Mouse (Mus musculus) kidney, embryonic 14.5 days (tissue): ENCODE data around the gene Sec22c. TPM values are rescaled to one million over a fixed set of nuclear protein-coding genes. Genes with fewer than 3 reads are reported as not detected.

Experiments used
- ATAC-seq: fragments of 200-750 bp; cut with Nextera tagmentation; 2 replicates; pipeline ENCODE4 v1.8.0; 2017; ENCODE audit warnings: moderate number of reproducible peaks, mild to moderate bottlenecking, moderate TSS enrichment, moderate library complexity; ENCODE audit not compliant: low FRiP score, low TSS enrichment
- H3K27ac ChIP-seq: fragments of 300-500 bp; sonication (generic); 2 replicates; pipeline ENCODE4 v1.5.1; 2014; ENCODE audit warnings: low read depth, mild to moderate bottlenecking, low read length, moderate library complexity, mixed read lengths
- H3K27me3 ChIP-seq: fragments of 300-500 bp; sonication (generic); 2 replicates; pipeline ENCODE4 v1.6.1; 2014; ENCODE audit warnings: mild to moderate bottlenecking, low read length; ENCODE audit not compliant: control insufficient read depth, insufficient read depth
- H3K36me3 ChIP-seq: fragments of 300-500 bp; sonication (generic); 2 replicates; pipeline ENCODE4 v1.6.1; 2014; ENCODE audit warnings: low read length, mixed read lengths; ENCODE audit not compliant: control insufficient read depth, insufficient read depth
- H3K4me1 ChIP-seq: fragments of 300-500 bp; sonication (generic); 2 replicates; pipeline ENCODE4 v1.6.1; 2014; ENCODE audit warnings: low read length, mixed read lengths; ENCODE audit not compliant: control insufficient read depth, insufficient read depth
- H3K4me2 ChIP-seq: fragments of 300-500 bp; sonication (generic); replicated peaks from 2 replicates; pipeline ENCODE4 v1.6.1; 2014; ENCODE audit warnings: low read depth, mild to moderate bottlenecking, low read length
- H3K4me3 ChIP-seq: fragments of 300-500 bp; sonication (generic); 2 replicates; pipeline ENCODE4 v1.5.1; 2014; ENCODE audit warnings: mild to moderate bottlenecking, low read length
- H3K9ac ChIP-seq: fragments of 300-500 bp; sonication (generic); 2 replicates; pipeline ENCODE4 v1.6.1; 2014; ENCODE audit warnings: low read depth, mild to moderate bottlenecking, low read length, moderate library complexity
- H3K9me3 ChIP-seq: fragments of 300-500 bp; sonication (generic); 2 replicates; pipeline ENCODE4 v1.6.1; 2016; ENCODE audit warnings: low read length; ENCODE audit not compliant: control insufficient read depth
- WGBS: fragments of 180-500 bp; shearing (Covaris S2); extraction: QIAGEN DNeasy Blood & Tissue Kit; methylation state at CpG from one replicate; pipeline ENCODE4 v1.1.7; 2014; 5-methylcytosine and 5-hydroxymethylcytosine counted together
- polyA plus RNA-seq: library from polyadenylated mRNA; unstranded; fragments of >200 nt; fragmentation: Nextera tagmentation; extraction: Ambion mirVana; gene quantifications from 2 replicates; pipeline ENCODE4 v1.2.1, GENCODE M21; 2014

Sec22c gene
- polyA plus RNA-seq: 5.8 and 12.0 TPM in 2 replicates

DNA sequence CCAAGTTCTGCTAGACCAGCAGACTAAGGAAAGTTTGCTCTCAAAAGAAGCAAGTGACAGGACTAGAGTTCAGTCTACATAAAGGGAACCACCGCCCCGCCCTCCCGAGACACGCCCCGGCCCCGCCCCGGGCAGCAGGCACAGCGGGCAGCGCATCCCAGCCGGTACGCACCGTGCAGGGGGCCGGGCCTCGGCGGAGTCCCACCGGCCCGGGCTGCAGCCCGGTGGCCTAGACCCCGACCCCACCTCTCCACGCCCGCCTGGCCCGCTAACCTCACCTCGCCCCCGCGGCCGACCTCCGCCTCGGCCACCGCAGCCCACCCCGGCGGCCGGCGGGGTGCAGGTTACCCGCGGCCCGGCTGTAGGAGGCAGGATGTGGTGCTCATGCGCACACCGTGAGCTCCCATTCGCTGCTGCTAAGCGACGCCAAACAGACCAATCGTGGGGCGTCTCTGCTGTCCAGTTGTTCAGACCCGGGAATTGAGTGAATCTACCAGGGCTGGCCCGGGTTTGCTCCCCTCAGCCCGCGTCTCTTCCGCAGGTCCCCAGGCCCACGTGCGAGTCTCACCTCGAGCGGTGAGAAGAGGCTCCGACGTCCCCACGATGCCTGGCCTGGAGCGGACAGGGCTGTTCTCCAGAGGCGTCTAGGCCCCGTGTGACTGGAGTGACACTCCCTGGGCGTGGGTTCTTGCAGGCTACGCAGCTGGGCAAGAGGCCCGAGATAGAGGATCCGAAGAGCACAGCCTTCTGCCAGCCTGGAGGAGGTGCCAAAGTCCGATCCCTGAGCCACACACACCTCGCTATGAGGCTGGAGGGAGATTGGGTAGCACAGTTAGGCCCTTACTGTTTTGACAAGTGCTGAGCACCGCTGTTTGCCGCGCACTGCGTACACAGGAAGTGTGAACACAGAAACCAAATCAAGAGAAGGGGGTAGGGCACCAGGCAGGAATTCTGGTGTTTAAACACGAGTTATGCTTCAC lies at the start of gene Sec22c:
Gene Sec22c, minus strand, starts transcription at position 845 of the 980 bp plus-strand sequence.
- 2% methylated on average over 69 of the region's 69 CpGs for WGBS
- peak; percentile 97 for ATAC-seq

GRCm38 (mm10) chr9:121754624-121755023 lies 49.3 kb upstream of the Sec22c start:
- Histone ChIP-seq H3K9me3 (no peaks in the 10 kb centered on the region), H3K4me2 (no peak overlapping the region), H3K4me3 (no peak overlapping the region), H3K4me1 (peaks cover 17% of the 10 kb centered on the region; the same call in 1 of the 2 replicates), H3K9ac (no peak overlapping the region), H3K27me3 (no peaks in the 10 kb centered on the region), H3K36me3 (peaks cover 68% of the 10 kb centered on the region), H3K27ac (no peak overlapping the region)
- 93% methylated on average over 3 of the region's 3 CpGs for WGBS
- no peak for ATAC-seq

More for the DNA sequence above, at the start of gene Sec22c:
- peak within 1 kb of the TSS; percentile 72 for H3K9ac ChIP-seq
- peak within 1 kb of the TSS; percentile 82 for H3K4me3 ChIP-seq
- peak within 1 kb of the TSS; percentile 95 for H3K4me2 ChIP-seq
- H3K9me3 ChIP-seq: no peaks in the 10 kb centered on the region
- H3K4me1 ChIP-seq: peaks cover 27% of the 10 kb centered on the region
- H3K27me3 ChIP-seq: no peaks in the 10 kb centered on the region
- no peaks in the 10 kb centered on the region for H3K36me3 ChIP-seq
- H3K27ac ChIP-seq: peak within 1 kb of the TSS; percentile 80

DNA sequence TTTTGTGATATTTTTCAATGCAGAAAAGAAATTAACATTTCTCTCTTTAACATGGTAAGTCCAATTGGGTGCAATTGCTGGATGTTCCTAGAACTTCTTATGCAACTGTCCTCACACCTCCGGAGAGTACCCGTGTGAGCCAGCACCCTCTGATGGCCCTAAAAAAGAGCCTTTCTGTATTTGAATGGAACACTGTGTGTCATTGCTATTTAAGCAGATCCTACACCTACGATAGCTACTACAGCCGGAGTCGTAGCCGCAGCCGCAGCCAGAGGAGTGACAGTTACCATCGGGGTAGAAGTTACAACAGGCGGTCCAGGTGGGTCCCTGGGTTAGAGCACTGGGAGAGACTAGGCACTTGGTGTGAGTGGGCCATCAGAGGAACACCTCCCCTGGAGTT lies 47.5 kb upstream of the Sec22c start:
- H3K9me3 ChIP-seq: no peaks in the 10 kb centered on the region
- H3K9ac ChIP-seq: no peak overlapping the region
- H3K27ac ChIP-seq: no peak overlapping the region
- no peak overlapping the region for H3K4me2 ChIP-seq
- ATAC-seq: no peak
- H3K36me3 ChIP-seq: peaks cover 86% of the 10 kb centered on the region
- peaks cover 4% of the 10 kb centered on the region; the same call in 1 of the 2 replicates for H3K4me1 ChIP-seq
- no peak overlapping the region for H3K4me3 ChIP-seq
- 96% methylated on average over 9 of the region's 9 CpGs for WGBS
- H3K27me3 ChIP-seq: no peaks in the 10 kb centered on the region

DNA sequence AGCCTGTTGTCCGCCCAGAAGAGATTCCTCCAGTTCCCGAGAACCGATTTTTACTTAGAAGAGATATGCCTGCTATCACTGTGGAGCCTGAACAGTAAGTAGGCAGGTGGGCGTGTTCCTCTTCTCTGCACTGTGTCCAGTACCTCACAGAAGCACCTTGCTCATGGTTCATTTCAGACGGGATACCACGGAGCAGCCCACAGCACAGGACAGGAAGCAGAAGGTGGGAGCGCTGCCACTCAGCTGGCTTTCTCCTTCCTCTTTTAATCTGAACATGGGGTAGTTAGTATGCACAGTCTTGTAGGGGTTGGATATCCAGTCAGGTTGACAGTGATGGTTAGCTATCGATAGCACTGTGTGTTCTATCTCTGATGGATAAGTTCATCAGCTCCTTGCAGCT lies 38.8 kb upstream of the Sec22c start:
- Histone ChIP-seq H3K9me3 (no peaks in the 10 kb centered on the region), H3K9ac (no peak overlapping the region), H3K36me3 (peaks cover 88% of the 10 kb centered on the region), H3K4me1 (no peaks in the 10 kb centered on the region), H3K27ac (no peak overlapping the region), H3K4me2 (no peak overlapping the region), H3K4me3 (no peak overlapping the region), H3K27me3 (no peaks in the 10 kb centered on the region)
- no peak for ATAC-seq
- WGBS: 93% methylated on average over 8 of the region's 8 CpGs

- H3K4me2 ChIP-seq: no peak overlapping the region
- H3K36me3 ChIP-seq: peaks cover 73% of the 10 kb centered on the region
- 92% methylated on average over 3 of the region's 3 CpGs for WGBS
- no peaks in the 10 kb centered on the region for H3K27me3 ChIP-seq
- H3K4me3 ChIP-seq: no peak overlapping the region
- H3K9me3 ChIP-seq: no peaks in the 10 kb centered on the region
- no peaks in the 10 kb centered on the region for H3K4me1 ChIP-seq
- no peak overlapping the region for H3K9ac ChIP-seq
- no peak overlapping the region for H3K27ac ChIP-seq
- ATAC-seq: no peak
These were observed 35.9 kb upstream of the Sec22c start for GRCm38 (mm10) chr9:121741168-121741567.

GRCm38 (mm10) chr9:121740490-121740889 lies 35.2 kb upstream of the Sec22c start:
- no peaks in the 10 kb centered on the region for H3K9me3 ChIP-seq
- 85% methylated on average over 6 of the region's 6 CpGs for WGBS
- no peak overlapping the region for H3K27ac ChIP-seq
- H3K9ac ChIP-seq: no peak overlapping the region
- no peak for ATAC-seq
- H3K27me3 ChIP-seq: no peaks in the 10 kb centered on the region
- H3K4me1 ChIP-seq: no peaks in the 10 kb centered on the region
- no peak overlapping the region for H3K4me2 ChIP-seq
- no peak overlapping the region for H3K4me3 ChIP-seq
- peaks cover 72% of the 10 kb centered on the region for H3K36me3 ChIP-seq

DNA sequence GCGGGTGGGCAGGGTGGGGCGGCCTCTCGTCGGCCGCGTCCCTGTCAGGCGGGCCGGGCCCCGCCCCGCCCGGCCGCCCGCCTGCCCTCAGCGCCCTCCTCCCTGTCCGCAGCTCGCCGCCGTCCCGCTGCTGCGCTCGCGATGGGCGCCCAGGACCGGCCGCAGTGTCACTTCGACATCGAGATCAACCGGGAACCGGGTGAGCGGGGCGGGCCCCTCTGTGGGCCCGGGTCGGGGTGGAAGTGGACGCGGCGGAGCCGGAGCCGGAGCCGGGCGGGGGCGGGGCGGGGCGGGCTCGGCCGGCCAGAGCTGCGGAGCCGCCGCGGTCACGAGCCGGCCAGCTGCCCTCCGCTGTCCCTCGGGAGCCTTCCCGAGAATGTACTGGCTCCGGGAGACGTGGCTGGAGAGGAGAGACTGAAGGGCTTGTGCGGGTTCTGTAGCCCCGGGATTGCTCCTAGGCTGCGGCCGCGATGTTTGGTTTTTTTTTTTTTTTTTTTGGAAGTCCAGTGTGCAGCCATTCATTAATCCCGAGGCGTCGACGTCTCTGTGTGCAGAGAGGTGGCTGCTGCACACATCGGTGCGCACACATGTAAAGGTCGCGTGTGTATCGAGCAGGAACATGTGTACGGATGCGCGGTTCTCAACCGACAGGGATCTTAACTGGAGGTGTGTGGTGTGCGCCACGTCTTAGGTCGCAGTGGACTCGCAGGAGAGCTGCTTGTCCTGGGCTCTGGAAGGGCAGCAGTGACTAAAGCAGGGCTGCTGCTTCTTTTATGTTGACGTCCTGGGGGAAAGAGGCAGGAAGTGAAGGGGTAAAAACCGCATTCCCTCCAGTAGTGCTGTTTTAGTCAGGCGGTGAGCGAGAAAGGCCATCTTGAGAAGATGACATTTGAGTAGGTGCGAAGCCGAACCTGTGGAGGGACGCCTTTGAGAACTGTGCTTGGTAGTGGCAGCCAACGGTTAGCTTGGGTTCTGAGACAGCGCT lies 14.3 kb upstream of the Sec22c start:
- no peaks in the 10 kb centered on the region for H3K27me3 ChIP-seq
- peak overlapping the region; percentile 95 for H3K27ac ChIP-seq
- H3K9me3 ChIP-seq: no peaks in the 10 kb centered on the region
- no peaks in the 10 kb centered on the region for H3K36me3 ChIP-seq
- WGBS: under 1% methylated on average over 60 of the region's 87 CpGs
- peak; percentile 71 for ATAC-seq
- peak overlapping the region; percentile 91 for H3K4me2 ChIP-seq
- peak overlapping the region; percentile 98 for H3K9ac ChIP-seq
- peak overlapping the region; percentile 93 for H3K4me3 ChIP-seq
- peaks cover 4% of the 10 kb centered on the region; the same call in 1 of the 2 replicates for H3K4me1 ChIP-seq

DNA sequence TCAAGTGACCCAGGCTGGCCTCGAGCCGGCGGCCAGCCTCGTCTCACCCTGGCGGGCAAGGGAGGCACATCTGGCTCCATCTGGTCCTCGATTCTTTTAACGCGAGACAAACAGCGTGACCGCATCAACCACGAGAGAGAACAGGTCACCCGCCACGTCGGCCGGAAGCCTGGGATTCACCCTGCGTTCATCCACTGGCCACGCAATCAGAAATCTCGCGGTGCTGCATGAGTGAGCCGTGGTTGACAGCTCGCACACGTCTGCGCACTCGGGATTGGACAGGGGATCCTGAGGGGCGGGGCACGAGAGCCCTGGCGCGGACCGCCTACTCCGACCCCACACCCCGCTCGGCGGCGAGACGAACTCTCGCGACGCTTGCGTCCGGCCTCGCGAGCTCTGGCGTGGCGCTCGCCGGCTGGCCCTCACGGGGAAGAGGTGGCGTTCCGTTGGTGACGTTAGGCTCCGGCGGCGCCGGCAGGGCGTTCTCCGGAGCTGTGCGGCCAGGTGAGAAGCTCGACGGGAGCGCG lies 13.6 kb upstream of the Sec22c start, which contains the start of gene Nktr:
Gene Nktr, plus strand, starts transcription at position 378 of the 527 bp plus-strand sequence.
- peak within 1 kb of the TSS; percentile 98 for H3K9ac ChIP-seq
- H3K4me2 ChIP-seq: peak within 1 kb of the TSS; percentile 91
- peak within 1 kb of the TSS; percentile 95 for H3K27ac ChIP-seq
- H3K9me3 ChIP-seq: no peaks in the 10 kb centered on the region
- H3K4me3 ChIP-seq: peak within 1 kb of the TSS; percentile 93
- ATAC-seq: peak; percentile 99
- peaks cover 4% of the 10 kb centered on the region; the same call in 1 of the 2 replicates for H3K4me1 ChIP-seq
- WGBS: 0% methylated on average over 59 of the region's 61 CpGs
- H3K27me3 ChIP-seq: no peaks in the 10 kb centered on the region
- no peaks in the 10 kb centered on the region for H3K36me3 ChIP-seq
